Mouse (Mus musculus) ES-E14 (cell line): ENCODE measurements at regions not wholly inside any gene's neighbourhood (a gene's known extent, or its start where the extent isn't known, plus 50 kb on each side); places are given as distances from the start of the nearest gene placed in this dataset.

Experiments used
- DNase-seq: peaks from one replicate; pipeline ENCODE4 v3.0.0-alpha.2; 2013; ENCODE audit warnings: low read depth, low spot score
- H3K27ac ChIP-seq: 2 replicates; pipeline ENCODE4 v1.5.1; 2012; ENCODE audit warnings: low read depth, mild to moderate bottlenecking, low read length, moderate library complexity, mixed read lengths; ENCODE audit not compliant: poor library complexity, insufficient read depth, severe bottlenecking
- H3K36me3 ChIP-seq: 2 replicates; pipeline ENCODE4 v1.6.1; 2012; ENCODE audit warnings: mild to moderate bottlenecking, low read length, moderate library complexity, mixed read lengths; ENCODE audit not compliant: control insufficient read depth, poor library complexity, insufficient read depth, severe bottlenecking
- H3K4me1 ChIP-seq, 2 experiments: fragments of 150-350 bp in 1 of 2; sonication (generic) in 1 of 2; 2 replicates each; pipeline ENCODE4 v1.6.1; 2012; ENCODE audit warnings: low read length in 2 of 2, mild to moderate bottlenecking in 1 of 2, mixed read lengths in 1 of 2; ENCODE audit not compliant: control insufficient read depth in 2 of 2, insufficient read depth in 2 of 2, poor library complexity in 1 of 2
- H3K4me3 ChIP-seq, 2 experiments: fragments of 150-350 bp in 1 of 2; sonication (generic) in 1 of 2; 2 replicates each; pipeline ENCODE4 v1.5.1; 2012; ENCODE audit warnings: low read length in 2 of 2, low read depth in 1 of 2, mild to moderate bottlenecking in 1 of 2, mixed read lengths in 1 of 2; ENCODE audit not compliant: insufficient read depth in 1 of 2, poor library complexity in 1 of 2, severe bottlenecking in 1 of 2
- H3K9ac ChIP-seq: 2 replicates; pipeline ENCODE4 v1.6.1; 2012; ENCODE audit warnings: low read depth, mild to moderate bottlenecking, low read length, mixed read lengths; ENCODE audit not compliant: poor library complexity, insufficient read depth, severe bottlenecking
- H3K9me3 ChIP-seq: fragments of 150-350 bp; sonication (generic); 2 replicates; pipeline ENCODE4 v1.6.1; 2012; ENCODE audit warnings: low read depth, mild to moderate bottlenecking, low read length; ENCODE audit not compliant: control insufficient read depth, insufficient read depth
- CHD2 ChIP-seq: IDR thresholded peaks from 2 replicates; pipeline ENCODE4 v1.6.1; 2014; ENCODE audit warnings: mild to moderate bottlenecking, low read depth, low read length, inconsistent platforms
- HCFC1 ChIP-seq: IDR thresholded peaks from 2 replicates; pipeline ENCODE4 v1.6.1; 2012; ENCODE audit warnings: low read length, inconsistent platforms, borderline replicate concordance; ENCODE audit not compliant: insufficient read depth
- MAFK ChIP-seq: IDR thresholded peaks from 2 replicates; pipeline ENCODE4 v1.6.1; 2014; ENCODE audit warnings: mild to moderate bottlenecking, low read depth, low read length, inconsistent platforms; ENCODE audit not compliant: insufficient read depth
- ZC3H11A ChIP-seq: IDR thresholded peaks from 2 replicates; pipeline ENCODE4 v1.6.1; 2012; ENCODE audit warnings: low read depth, mild to moderate bottlenecking, inconsistent platforms, low read length, borderline replicate concordance
- ZNF384 ChIP-seq: IDR thresholded peaks from 2 replicates; pipeline ENCODE4 v1.6.1; 2012; ENCODE audit warnings: low read depth, low read length, inconsistent platforms
- in situ Hi-C, 2 experiments: fragments of 600-800 bp; cut with MboI; formaldehyde crosslinking; loops; one replicate each; pipeline ENCODE4 v1.15.1; 2025; ENCODE audit warnings: low sequenced_read_pairs in 2 of 2, inconsistent platforms in 1 of 2; ENCODE audit not compliant: unreplicated experiment in 2 of 2

GRCm38 (mm10) chr15:59807723-59808122 lies 208.7 kb downstream of the 4933412E24Rik start:
- Histone ChIP-seq H3K36me3 (no peaks in the 10 kb centered on the region), H3K9me3 (no peaks in the 10 kb centered on the region), H3K4me1 (no peaks in the 10 kb centered on the region), H3K4me3 (no peak overlapping the region), H3K27ac (no peak overlapping the region), H3K9ac (no peak overlapping the region)
- TF ChIP-seq CHD2 = no peak
- DNase-seq = no peak
- in situ Hi-C loops = no loop called here

DNA sequence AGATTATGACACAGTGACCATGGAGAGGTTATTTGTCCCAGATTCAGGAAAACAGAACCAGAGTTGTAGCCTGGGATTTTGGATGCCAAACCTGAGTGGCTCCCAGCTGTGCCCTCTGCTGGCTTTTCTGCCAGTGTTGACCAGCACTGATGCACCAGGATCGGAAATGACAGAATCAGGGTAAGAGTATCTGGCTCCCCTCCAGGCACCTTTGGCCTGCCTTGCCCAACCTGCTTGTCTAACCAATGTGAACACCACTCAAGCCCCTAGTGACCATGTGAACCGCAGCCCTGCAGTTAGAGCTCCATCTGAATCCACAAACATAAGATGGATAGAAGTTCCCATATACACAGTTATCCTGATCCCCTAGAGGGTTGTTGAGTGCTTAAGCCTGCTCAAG lies 210.6 kb downstream of the 4933412E24Rik start:
- Histone ChIP-seq H3K9ac (no peak overlapping the region), H3K27ac (no peak overlapping the region), H3K9me3 (no peaks in the 10 kb centered on the region), H3K4me1 (no peaks in the 10 kb centered on the region), H3K36me3 (no peaks in the 10 kb centered on the region), H3K4me3 (no peak overlapping the region)
- no peak for DNase-seq
- TF ChIP-seq MAFK (no peak), HCFC1 (no peak), CHD2 (no peak), ZNF384 (no peak), ZC3H11A (no peak)
- in situ Hi-C loops = no loop called here

- Histone ChIP-seq H3K4me1 (no peaks in the 10 kb centered on the region), H3K27ac (no peak overlapping the region), H3K9me3 (no peaks in the 10 kb centered on the region), H3K4me3 (no peak overlapping the region), H3K9ac (no peak overlapping the region), H3K36me3 (no peaks in the 10 kb centered on the region)
- in situ Hi-C loops = no loop called here
- TF ChIP-seq HCFC1 = no peak
- TF ChIP-seq ZNF384 = no peak
- TF ChIP-seq CHD2 = no peak
- no peak for TF ChIP-seq ZC3H11A
- no peak for TF ChIP-seq MAFK
- DNase-seq = no peak
Observed at GRCm38 (mm10) chr15:59804821-59805220, 211.6 kb downstream of the 4933412E24Rik start.

GRCm38 (mm10) chr15:59804394-59804793 lies 212.0 kb downstream of the 4933412E24Rik start:
- TF ChIP-seq ZNF384 = no peak
- no peak for TF ChIP-seq CHD2
- Histone ChIP-seq H3K4me3 (no peak overlapping the region), H3K4me1 (no peaks in the 10 kb centered on the region), H3K27ac (no peak overlapping the region), H3K9ac (no peak overlapping the region), H3K36me3 (no peaks in the 10 kb centered on the region), H3K9me3 (no peaks in the 10 kb centered on the region)
- DNase-seq = no peak
- in situ Hi-C loops = no loop called here

GRCm38 (mm10) chr15:59802276-59802675 lies 214.1 kb downstream of the 4933412E24Rik start:
- no peaks in the 10 kb centered on the region for H3K9me3 ChIP-seq
- no peak for DNase-seq
- no peaks in the 10 kb centered on the region for H3K36me3 ChIP-seq
- TF ChIP-seq MAFK = no peak
- TF ChIP-seq ZC3H11A = no peak
- TF ChIP-seq CHD2 = no peak
- TF ChIP-seq ZNF384 = no peak
- no peak for TF ChIP-seq HCFC1
- no peak overlapping the region for H3K4me3 ChIP-seq
- in situ Hi-C loops = no loop called here
- H3K4me1 ChIP-seq = no peaks in the 10 kb centered on the region
- H3K27ac ChIP-seq = no peak overlapping the region
- no peak overlapping the region for H3K9ac ChIP-seq
